23 mouse cellular contexts compared by ENCODE assay signal in genomic region chr9:73951586-73951985, GRCm38 (mm10). TPM values are rescaled to one million over a fixed set of nuclear protein-coding genes. Genes with fewer than 3 reads are reported as not detected.
"Had no signal": no experiment of that assay in that cellular context is flagged by ENCODE, and none has a peak within 500 bp of the region (broad histone marks: within the 10 kb centered on the region; RNA-seq: fewer than 3 reads in every experiment).

No protein-coding gene starts in this region.

- H3K9ac ChIP-seq: limb, embryonic 13.5 days; liver, embryonic 12.5 days; liver, embryonic 15.5 days; midbrain, embryonic 12.5 days; neural tube, embryonic 13.5 days had no signal

- DNase-seq: kidney, adult 2 months; kidney, postnatal 25 days; layer of hippocampus, adult 9-11 months; liver; lung, adult 2 months; lung, postnatal 14 days; lung, postnatal 4 days; right cerebral cortex, adult 18-20 months; right cerebral cortex, postnatal 25 days; spleen, adult 18-20 months; thymus, adult 2 months; thymus, postnatal 14 days; thymus, postnatal 4 days had no signal

- H3K4me2 ChIP-seq: limb, embryonic 13.5 days; liver, embryonic 12.5 days; liver, embryonic 15.5 days; midbrain, embryonic 12.5 days; neural tube, embryonic 13.5 days had no signal

- H3K36me3 ChIP-seq: limb, embryonic 10.5 days; limb, embryonic 13.5 days; liver, embryonic 12.5 days; liver, embryonic 15.5 days; midbrain, embryonic 12.5 days; neural tube, embryonic 13.5 days had no signal

- H3K27me3 ChIP-seq: limb, embryonic 13.5 days; liver, embryonic 12.5 days; liver, embryonic 15.5 days; midbrain, embryonic 12.5 days; neural tube, embryonic 13.5 days had no signal

- H3K27ac ChIP-seq: kidney, postnatal 0 days; layer of hippocampus, adult 2 months; limb, embryonic 10.5 days; limb, embryonic 13.5 days; liver, embryonic 12.5 days; liver, embryonic 15.5 days; midbrain, embryonic 12.5 days; neural tube, embryonic 13.5 days; stomach, postnatal 0 days had no signal

- H3K9me3 ChIP-seq: limb, embryonic 10.5 days; limb, embryonic 13.5 days; liver, embryonic 12.5 days; liver, embryonic 15.5 days; midbrain, embryonic 12.5 days; neural tube, embryonic 13.5 days had no signal

- H3K4me3 ChIP-seq: layer of hippocampus, adult 2 months; limb, embryonic 10.5 days; limb, embryonic 13.5 days; liver, embryonic 12.5 days; liver, embryonic 15.5 days; midbrain, embryonic 12.5 days; neural tube, embryonic 13.5 days had no signal

- ATAC-seq: liver, embryonic 12.5 days had no signal

- H3K4me1 ChIP-seq: limb, embryonic 10.5 days; limb, embryonic 13.5 days; liver, embryonic 12.5 days; liver, embryonic 15.5 days; midbrain, embryonic 12.5 days; neural tube, embryonic 13.5 days had no signal

RNA-seq across cellular contexts. Expression of gene Unc13c, which starts 17.2 kb away (rescaled TPM):
- polyA plus RNA-seq: large intestine, adult 2 months; lung, adult 2 months; thymus, adult 2 months had no signal
